Mouse (Mus musculus): ENCODE measurements around the gene Patl2.

The Patl2 gene

GRCm38 (mm10) chr2:122172188-122172587 is 13.8 kb downstream of the Patl2 start:
- in situ Hi-C loops (cut with MboI), result no loop called here

GRCm38 (mm10) chr2:122171292-122171691 is 14.7 kb downstream of the Patl2 start:
- in situ Hi-C loops (cut with MboI), result no loop called here

- in situ Hi-C loops (cut with MboI), result loop anchor here (5.0 kb wide), 2 partner anchors 47 to 92 kb away; partner anchors contain the start of gene Spg11
These were observed 21.7 kb downstream of the Patl2 start for GRCm38 (mm10) chr2:122164293-122164692.

GRCm38 (mm10) chr2:122163430-122164195 is 22.4 kb downstream of the Patl2 start:
- in situ Hi-C loops (cut with MboI), result loop anchor here (5.0 kb wide), 2 partner anchors 46 to 91 kb away; partner anchors contain the start of gene Spg11

- in situ Hi-C loops (cut with MboI), result loop anchor here (5.0 kb wide), 2 partner anchors 45 to 90 kb away; partner anchors contain the start of gene Spg11
These were observed 23.5 kb downstream of the Patl2 start for GRCm38 (mm10) chr2:122162529-122162928.

- in situ Hi-C loops (cut with MboI), result loop anchor here (5.0 kb wide), 2 partner anchors 44 to 89 kb away; partner anchors contain the start of gene Spg11
These were observed 24.4 kb downstream of the Patl2 start for GRCm38 (mm10) chr2:122161542-122161941.

GRCm38 (mm10) chr2:122160680-122161079 is 25.3 kb downstream of the Patl2 start, which contains the start of gene Trim69:
Gene Trim69, plus strand, starts transcription at chr2:122160700.
- in situ Hi-C loops (cut with MboI), result loop anchor here (5.0 kb wide), 2 partner anchors 43 to 88 kb away; partner anchors contain the start of gene Spg11

- in situ Hi-C loops (cut with MboI), result loop anchor here (5.0 kb wide), 2 partner anchors 42 to 87 kb away; partner anchors contain the start of gene Spg11
These were observed 26.3 kb downstream of the Patl2 start for GRCm38 (mm10) chr2:122159667-122160066.

- in situ Hi-C loops (cut with MboI), result no loop called here
These were observed 27.6 kb downstream of the Patl2 start for GRCm38 (mm10) chr2:122158362-122158802.

- in situ Hi-C loops (cut with MboI), result no loop called here
These were observed 28.4 kb downstream of the Patl2 start for GRCm38 (mm10) chr2:122157561-122157960.

GRCm38 (mm10) chr2:122156051-122156700 is 29.8 kb downstream of the Patl2 start:
- in situ Hi-C loops (cut with MboI), result no loop called here

GRCm38 (mm10) chr2:122155292-122155691 is 30.7 kb downstream of the Patl2 start:
- in situ Hi-C loops (cut with MboI), result no loop called here

GRCm38 (mm10) chr2:122154479-122154878 is 31.5 kb downstream of the Patl2 start:
- in situ Hi-C loops (cut with MboI), result no loop called here

GRCm38 (mm10) chr2:122153681-122154365 is 32.2 kb downstream of the Patl2 start:
- in situ Hi-C loops (cut with MboI), result no loop called here

- in situ Hi-C loops (cut with MboI), result no loop called here
These were observed 33.1 kb downstream of the Patl2 start for GRCm38 (mm10) chr2:122152850-122153249.

GRCm38 (mm10) chr2:122151221-122151620 is 34.8 kb downstream of the Patl2 start:
- in situ Hi-C loops (cut with MboI), result no loop called here

- in situ Hi-C loops (cut with MboI), result no loop called here
These were observed 36.3 kb downstream of the Patl2 start for GRCm38 (mm10) chr2:122149716-122150115.

- in situ Hi-C loops (cut with MboI), result no loop called here
These were observed 36.7 kb downstream of the Patl2 start for GRCm38 (mm10) chr2:122149316-122149715.

GRCm38 (mm10) chr2:122148242-122148917 is 37.6 kb downstream of the Patl2 start:
- in situ Hi-C loops (cut with MboI), result no loop called here

- in situ Hi-C loops (cut with MboI), result no loop called here
These were observed 38.3 kb downstream of the Patl2 start, which contains the start of gene B2m for GRCm38 (mm10) chr2:122147508-122148241. Gene B2m, plus strand, starts transcription at chr2:122147686.

GRCm38 (mm10) chr2:122146687-122147086 is 39.3 kb downstream of the Patl2 start:
- in situ Hi-C loops (cut with MboI), result no loop called here
